Mouse (Mus musculus) spleen, postnatal 36 days (tissue): ENCODE data around the gene Sord.
A peak's percentile ranks its signal among the peaks of the same experiment; 100 is the strongest.

Experiments
- DNase-seq, 2 experiments: peaks; one replicate each; pipeline ENCODE4 v3.0.0; 2022; ENCODE audit warnings: low spot score in 2 of 2, mixed read lengths in 1 of 2

The Sord gene

DNA sequence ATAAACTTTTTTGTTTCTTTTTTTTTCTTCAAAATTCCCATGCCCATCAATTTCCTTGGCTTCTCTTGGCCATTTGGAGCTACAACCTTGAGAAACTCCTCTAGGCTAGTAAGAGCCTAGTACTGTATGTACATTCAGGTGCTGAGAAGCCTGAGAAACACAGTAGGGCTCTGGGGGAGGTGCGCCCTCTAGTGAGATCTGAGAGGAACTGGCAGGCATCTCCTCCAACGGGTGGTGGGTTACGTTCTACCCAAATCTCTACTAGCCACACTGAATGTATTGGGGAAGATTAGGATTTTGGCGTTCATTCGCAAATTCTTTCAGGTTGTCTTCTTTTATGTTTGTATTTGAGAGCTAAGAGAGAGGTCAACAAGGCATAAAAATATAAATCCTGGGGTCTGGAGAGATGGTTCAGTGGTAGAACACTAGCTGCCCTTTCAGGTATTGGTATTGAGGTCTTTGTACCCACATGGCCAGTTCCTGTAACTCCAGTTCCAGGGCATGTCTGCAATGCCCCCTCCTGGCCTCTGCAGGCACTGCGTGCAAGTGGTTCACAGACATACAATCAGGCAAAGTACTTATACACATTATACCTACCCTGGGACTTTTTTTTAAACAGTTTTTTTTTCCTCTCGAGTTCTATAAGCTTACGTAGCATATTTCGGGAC, 68.2 kb downstream of the Sord start:
- peak; percentile 49 to 61 for DNase-seq

DNA sequence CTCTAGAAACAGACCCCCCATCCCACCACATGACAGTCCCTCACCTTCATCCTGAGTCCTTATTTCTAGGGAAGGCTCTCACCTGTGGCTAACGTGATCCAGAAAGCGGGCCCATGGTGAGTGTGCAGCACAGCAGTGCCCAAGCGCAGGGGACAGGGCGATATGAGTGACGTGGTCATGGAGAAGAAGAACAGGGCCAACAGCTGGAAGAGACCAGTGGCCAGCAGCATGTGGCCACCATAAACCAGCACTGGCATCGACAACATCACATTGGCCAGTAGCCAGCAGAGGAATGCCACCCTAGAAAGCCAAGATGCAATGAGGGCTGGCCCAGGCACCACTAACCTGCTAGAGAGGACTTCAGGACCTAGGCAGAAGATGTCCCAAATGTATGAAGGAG, 70.0 kb downstream of the Sord start:
- DNase-seq, result no peak

DNA sequence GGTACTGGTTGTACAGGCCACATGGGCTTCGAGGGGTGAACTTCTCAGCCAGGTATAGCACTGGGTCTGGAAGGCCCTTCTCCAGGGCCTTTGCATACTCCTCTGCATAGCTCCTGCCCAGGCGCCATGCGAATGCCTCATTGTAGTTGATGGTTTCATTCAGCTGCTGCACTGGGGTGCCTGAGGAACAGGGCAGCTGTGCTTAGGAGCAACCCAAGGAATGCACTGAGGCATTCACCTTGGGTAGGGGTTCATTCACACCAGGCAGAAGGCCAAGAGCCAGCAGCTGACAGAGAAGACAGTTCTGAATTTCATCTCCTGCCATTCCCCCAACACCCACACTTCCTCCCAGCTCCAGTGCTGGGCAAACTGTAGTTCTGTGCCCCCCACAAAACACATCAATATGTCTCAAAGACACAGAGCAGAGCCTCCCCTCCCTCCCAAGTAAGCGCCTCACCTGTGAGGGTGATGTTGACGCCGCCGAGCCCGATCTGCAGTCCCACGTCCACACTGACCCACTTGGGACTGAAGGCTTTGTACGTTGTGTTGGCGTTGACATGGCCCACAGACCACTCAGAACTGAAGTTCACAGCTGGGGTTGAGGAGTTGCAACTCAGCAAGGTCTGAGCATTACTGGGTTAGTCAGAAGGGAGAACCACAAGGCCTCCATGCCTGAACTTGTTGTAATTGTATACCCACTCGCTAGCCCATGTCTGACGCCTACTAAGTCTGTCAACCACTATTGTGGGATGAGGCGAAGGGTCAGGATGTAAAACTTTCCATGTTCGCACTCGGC, 70.7 kb downstream of the Sord start:
- DNase-seq, result no peak

DNA sequence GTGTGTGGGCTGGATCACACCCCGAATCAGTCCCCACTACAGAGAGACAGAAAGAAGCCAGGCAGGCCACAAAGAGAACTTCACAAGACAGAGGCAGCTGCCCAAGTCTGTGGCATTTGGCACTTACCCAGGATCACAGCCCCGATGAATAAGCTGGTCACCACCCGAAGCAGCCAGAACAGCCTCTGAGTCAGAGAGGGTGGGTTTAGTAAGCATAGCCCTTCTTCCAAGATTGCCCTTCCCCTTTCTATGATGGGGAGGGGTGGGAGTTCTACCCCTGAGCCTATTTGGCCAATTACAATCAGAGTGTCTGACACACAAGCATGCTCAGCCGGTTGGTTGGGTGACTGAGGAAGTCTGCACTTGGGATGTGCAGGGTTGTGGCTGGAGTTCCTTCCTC, 71.6 kb downstream of the Sord start:
- no peak for DNase-seq

DNA sequence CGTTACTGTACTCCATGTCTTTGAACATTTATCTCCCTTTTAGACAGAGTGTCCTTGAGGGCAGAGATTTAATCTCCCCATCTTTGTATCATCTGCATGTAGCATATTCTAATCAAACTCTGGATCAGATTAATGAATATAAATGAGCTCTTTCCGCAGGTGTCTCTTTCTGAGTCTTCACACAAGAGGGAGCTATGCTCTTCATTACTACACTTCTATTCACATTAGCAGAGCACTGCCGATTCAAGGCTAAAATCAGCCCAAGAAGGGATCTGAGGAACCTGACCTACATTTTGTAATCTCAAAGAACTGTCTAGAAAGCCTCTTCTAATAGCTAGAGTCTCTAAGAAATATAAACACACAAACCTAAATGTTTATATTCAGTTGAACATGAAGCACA, 75.1 kb downstream of the Sord start:
- no peak for DNase-seq

DNA sequence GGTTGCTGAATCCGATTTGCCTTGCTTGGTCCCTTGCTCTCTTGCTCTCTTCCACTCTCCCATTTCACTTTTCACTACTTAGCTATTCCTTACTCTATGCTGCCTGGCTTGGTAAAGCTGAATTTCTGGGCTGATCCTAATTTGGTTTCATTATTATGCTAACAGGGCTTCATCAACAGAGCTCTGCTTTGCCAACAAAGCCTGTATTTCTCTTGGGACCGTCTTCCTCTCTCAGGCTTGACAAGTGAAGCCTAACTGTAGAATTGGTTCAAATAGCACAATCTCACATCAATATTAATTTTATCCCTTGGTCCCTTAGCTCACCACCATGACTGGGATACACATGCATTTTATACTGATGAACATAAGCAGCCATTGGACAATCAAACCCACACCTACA, 77.0 kb downstream of the Sord start:
- DNase-seq, result no peak

DNA sequence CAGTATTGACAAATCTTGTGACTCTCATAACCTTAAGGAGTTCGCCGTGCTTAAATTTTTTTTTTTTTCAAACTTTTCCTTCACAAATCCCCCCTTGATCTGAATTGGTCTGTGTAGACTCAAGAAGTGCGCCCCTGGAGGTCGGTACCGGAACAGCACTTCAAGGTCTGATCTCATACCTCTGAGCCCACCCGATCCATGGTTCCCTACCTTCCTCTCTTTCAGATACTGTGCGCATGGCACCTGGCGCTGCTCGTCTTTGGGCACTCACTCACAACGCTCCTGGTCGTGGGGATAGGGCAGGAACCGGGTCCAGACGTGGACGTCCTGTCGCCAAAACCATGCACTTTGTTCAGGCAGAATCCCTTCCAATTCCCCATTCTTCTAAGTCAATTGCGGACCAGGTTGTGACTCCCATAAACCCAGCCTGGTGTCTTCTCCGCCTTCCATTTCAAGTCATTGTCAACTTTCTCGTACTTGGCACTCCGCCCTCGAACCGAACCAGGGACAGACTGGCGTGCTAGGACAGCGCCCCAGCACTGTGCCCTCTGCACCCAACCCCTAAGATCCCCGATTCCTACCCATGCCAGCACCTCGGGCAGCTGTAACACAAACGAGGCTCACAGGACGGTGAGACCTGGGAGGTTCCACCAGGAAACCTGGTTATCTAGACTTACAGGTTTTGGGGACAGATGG, 78.3 kb downstream of the Sord start:
- peak in 1 of 2 experiments; percentile 24 for DNase-seq

DNA sequence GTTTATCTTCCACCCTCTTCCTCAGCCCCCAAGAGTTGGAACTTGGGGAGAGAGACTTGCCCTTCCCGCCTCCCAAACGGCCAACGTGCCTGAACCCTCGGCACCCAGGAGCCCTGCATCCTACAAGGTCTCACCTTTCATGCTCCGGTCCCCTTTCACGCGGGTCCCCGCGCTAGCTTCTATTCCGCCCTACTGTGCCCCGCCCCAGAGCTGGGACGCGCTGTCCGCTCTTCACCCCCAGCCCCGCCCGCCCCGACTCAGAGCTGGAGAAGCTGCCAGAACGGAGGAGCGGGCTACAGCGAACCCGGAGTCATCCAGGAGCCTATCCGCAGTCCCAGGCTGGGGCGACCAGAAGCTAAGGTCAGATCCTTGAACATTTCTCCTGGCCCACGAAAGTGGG, 79.0 kb downstream of the Sord start, which contains the start of gene Duoxa1:
TSS of gene Duoxa1 (minus strand) at position 195 of the 400 bp plus-strand sequence.
- DNase-seq, result no peak
